Mouse (Mus musculus): Measurements from ENCODE around the gene Gas6. TPM values are rescaled to one million over a fixed set of nuclear protein-coding genes. Genes with fewer than 3 reads are reported as not detected.

Gas6 gene
- total RNA-seq, 2 experiments from 2014 or later, result 100 to 394 TPM

Other genes starting within 250 kb of the Gas6 start
- gene Adprhl1, start 240.3 kb downstream of the Gas6 start, total RNA-seq (2021), result 10 to 100 TPM in 1 of 2 experiments, 1 to 10 TPM in 1; 7.8 to 18.5 TPM
- 10 to 100 TPM; 27.2 to 33.6 TPM for gene Dcun1d2, start 206.4 kb downstream of the Gas6 start, total RNA-seq (2021)
- gene Tmco3, start 206.3 kb downstream of the Gas6 start, total RNA-seq (2021), result 10 to 100 TPM; 31.2 to 33.2 TPM
- gene Tfdp1, start 155.7 kb downstream of the Gas6 start, total RNA-seq (2021), result 10 to 100 TPM; 49.1 to 58.3 TPM
- gene Atp4b, start 97.7 kb downstream of the Gas6 start, total RNA-seq (2021), result 1 to 10 TPM in 1 of 2 experiments, under 1 TPM in 1; 0.60 to 5.0 TPM
- gene Grk1, start 89.4 kb downstream of the Gas6 start, total RNA-seq (2021), result not detected
- gene Tmem255b, start 59.3 kb downstream of the Gas6 start, total RNA-seq (2021), result 1 to 10 TPM; 1.3 to 1.7 TPM
- gene 1700029H14Rik, start 68.0 kb upstream of the Gas6 start, total RNA-seq (2021), result not detected
- 10 to 100 TPM; 19.1 to 30.6 TPM for gene Rasa3, start 183.1 kb upstream of the Gas6 start, total RNA-seq (2021)
- not detected for gene Cfap97d2, start 211.4 kb upstream of the Gas6 start, total RNA-seq (2021)